Mouse (Mus musculus) stomach, embryonic 15.5 days (tissue): ENCODE data around the gene Gca. TPM values are rescaled to one million over a fixed set of nuclear protein-coding genes. Genes with fewer than 3 reads are reported as not detected.

Experiments
- ATAC-seq: fragments of 200-750 bp; cut with Nextera tagmentation; 2 replicates; pipeline ENCODE4 v1.8.0; 2017; ENCODE audit warnings: low read depth, moderate number of reproducible peaks, moderate TSS enrichment; ENCODE audit not compliant: insufficient read depth, low FRiP score
- H3K27ac ChIP-seq: fragments of 300-500 bp; sonication (generic); 2 replicates; pipeline ENCODE4 v1.5.1; 2015; ENCODE audit warnings: mild to moderate bottlenecking, inconsistent platforms
- H3K27me3 ChIP-seq: fragments of 300-500 bp; sonication (generic); replicated peaks from 2 replicates; pipeline ENCODE4 v1.6.1; 2015; ENCODE audit warnings: inconsistent platforms
- H3K36me3 ChIP-seq: fragments of 300-500 bp; sonication (generic); 2 replicates; pipeline ENCODE4 v1.6.1; 2015; ENCODE audit warnings: inconsistent platforms
- H3K4me1 ChIP-seq: fragments of 300-500 bp; sonication (generic); 2 replicates; pipeline ENCODE4 v1.6.1; 2015; ENCODE audit warnings: inconsistent platforms
- H3K4me2 ChIP-seq: fragments of 300-500 bp; sonication (generic); 2 replicates; pipeline ENCODE4 v1.6.1; 2015; ENCODE audit warnings: mild to moderate bottlenecking, inconsistent platforms
- H3K4me3 ChIP-seq: fragments of 300-500 bp; sonication (generic); replicated peaks from 2 replicates; pipeline ENCODE4 v1.5.1; 2015; ENCODE audit warnings: inconsistent platforms
- H3K9ac ChIP-seq: fragments of 300-500 bp; sonication (generic); 2 replicates; pipeline ENCODE4 v1.6.1; 2015; ENCODE audit warnings: inconsistent platforms
- H3K9me3 ChIP-seq: fragments of 300-500 bp; sonication (generic); 2 replicates; pipeline ENCODE4 v1.6.1; 2016; ENCODE audit warnings: inconsistent platforms
- WGBS: fragments of 180-500 bp; shearing (Covaris S2); methylation state at CpG from one replicate; pipeline ENCODE4 v1.1.7; 2015; 5-methylcytosine and 5-hydroxymethylcytosine counted together
- polyA plus RNA-seq: library from polyadenylated mRNA; unstranded; fragments of >200 nt; fragmentation: Nextera tagmentation; extraction: Ambion mirVana; gene quantifications from 2 replicates; pipeline ENCODE4 v1.2.1, GENCODE M21; 2015

Gene Gca
- polyA plus RNA-seq: 7.3 and 9.3 TPM in 2 replicates

GRCm38 (mm10) chr2:62664135-62664670, at the start of gene Gca:
TSS of gene Gca (plus strand) at chr2:62664285.
- H3K27ac ChIP-seq: peak within 1 kb of the TSS; percentile 51; the same call in 1 of the 2 replicates
- peak; percentile 99 for ATAC-seq
- H3K36me3 ChIP-seq: no peaks in the 10 kb centered on the region
- no peaks in the 10 kb centered on the region; the same call in 1 of the 2 replicates for H3K4me1 ChIP-seq
- WGBS: under 1% methylated on average over 43 of the region's 43 CpGs
- H3K4me2 ChIP-seq: peak within 1 kb of the TSS; percentile 93
- H3K4me3 ChIP-seq: peak within 1 kb of the TSS; percentile 67
- H3K9ac ChIP-seq: peak within 1 kb of the TSS; percentile 34; the same call in 1 of the 2 replicates
- H3K27me3 ChIP-seq: no peaks in the 10 kb centered on the region
- no peaks in the 10 kb centered on the region for H3K9me3 ChIP-seq

GRCm38 (mm10) chr2:62618934-62619341, 45.1 kb upstream of the Gca start:
- WGBS: 59% methylated on average over 7 of the region's 7 CpGs
- ATAC-seq: peak; percentile 97; the same call in 1 of the 2 replicates
- Histone ChIP-seq H3K4me3 (no peak overlapping the region), H3K4me1 (no peaks in the 10 kb centered on the region), H3K27me3 (no peaks in the 10 kb centered on the region), H3K27ac (no peak overlapping the region), H3K9ac (no peak overlapping the region), H3K9me3 (no peaks in the 10 kb centered on the region), H3K4me2 (no peak overlapping the region), H3K36me3 (no peaks in the 10 kb centered on the region)

- 47% methylated on average over 2 of the region's 2 CpGs for WGBS
- Histone ChIP-seq H3K27ac (no peak overlapping the region), H3K4me2 (no peak overlapping the region), H3K36me3 (no peaks in the 10 kb centered on the region), H3K4me3 (no peak overlapping the region), H3K9me3 (no peaks in the 10 kb centered on the region), H3K4me1 (no peaks in the 10 kb centered on the region), H3K9ac (no peak overlapping the region), H3K27me3 (no peaks in the 10 kb centered on the region)
- ATAC-seq: peak; percentile 83; the same call in 1 of the 2 replicates
Observed at GRCm38 (mm10) chr2:62619679-62620078, 44.4 kb upstream of the Gca start.

- H3K9ac ChIP-seq: no peak overlapping the region
- H3K9me3 ChIP-seq: no peaks in the 10 kb centered on the region
- H3K4me3 ChIP-seq: no peak overlapping the region
- no peaks in the 10 kb centered on the region for H3K4me1 ChIP-seq
- ATAC-seq: no peak
- 58% methylated on average over 8 of the region's 8 CpGs for WGBS
- H3K27me3 ChIP-seq: no peaks in the 10 kb centered on the region
- no peak overlapping the region for H3K4me2 ChIP-seq
- no peak overlapping the region for H3K27ac ChIP-seq
- H3K36me3 ChIP-seq: no peaks in the 10 kb centered on the region
Observed at GRCm38 (mm10) chr2:62623024-62623441, 41.1 kb upstream of the Gca start.

- H3K9me3 ChIP-seq: no peaks in the 10 kb centered on the region
- no peak overlapping the region for H3K27ac ChIP-seq
- no peaks in the 10 kb centered on the region for H3K4me1 ChIP-seq
- H3K9ac ChIP-seq: no peak overlapping the region
- no peak overlapping the region for H3K4me3 ChIP-seq
- ATAC-seq: no peak
- H3K36me3 ChIP-seq: no peaks in the 10 kb centered on the region
- H3K4me2 ChIP-seq: no peak overlapping the region
- H3K27me3 ChIP-seq: no peaks in the 10 kb centered on the region
- 7% methylated on average over 5 of the region's 5 CpGs for WGBS
Observed at GRCm38 (mm10) chr2:62627728-62628127, 36.4 kb upstream of the Gca start.

- H3K27ac ChIP-seq: no peak overlapping the region
- H3K4me1 ChIP-seq: no peaks in the 10 kb centered on the region
- no peaks in the 10 kb centered on the region for H3K27me3 ChIP-seq
- no peak overlapping the region for H3K4me2 ChIP-seq
- no peak overlapping the region for H3K4me3 ChIP-seq
- ATAC-seq: no peak
- no peaks in the 10 kb centered on the region for H3K36me3 ChIP-seq
- WGBS: 71% methylated on average over 5 of the region's 5 CpGs
- H3K9ac ChIP-seq: no peak overlapping the region
- no peaks in the 10 kb centered on the region for H3K9me3 ChIP-seq
Observed at GRCm38 (mm10) chr2:62628356-62628755, 35.7 kb upstream of the Gca start.

GRCm38 (mm10) chr2:62630446-62630845, 33.6 kb upstream of the Gca start:
- H3K9ac ChIP-seq: no peak overlapping the region
- 19% methylated on average over 6 of the region's 6 CpGs for WGBS
- no peaks in the 10 kb centered on the region for H3K36me3 ChIP-seq
- no peaks in the 10 kb centered on the region for H3K27me3 ChIP-seq
- ATAC-seq: no peak; the same call in 1 of the 2 replicates
- H3K27ac ChIP-seq: no peak overlapping the region
- no peaks in the 10 kb centered on the region for H3K4me1 ChIP-seq
- H3K4me3 ChIP-seq: no peak overlapping the region
- H3K9me3 ChIP-seq: no peaks in the 10 kb centered on the region
- H3K4me2 ChIP-seq: no peak overlapping the region

GRCm38 (mm10) chr2:62639869-62640268, 24.2 kb upstream of the Gca start:
- Histone ChIP-seq H3K27me3 (no peaks in the 10 kb centered on the region), H3K36me3 (no peaks in the 10 kb centered on the region), H3K9ac (no peak overlapping the region), H3K4me3 (no peak overlapping the region), H3K9me3 (no peaks in the 10 kb centered on the region), H3K27ac (no peak overlapping the region), H3K4me1 (peaks cover 7% of the 10 kb centered on the region; the same call in 1 of the 2 replicates), H3K4me2 (no peak overlapping the region)
- ATAC-seq: no peak
- 72% methylated on average over 2 of the region's 2 CpGs for WGBS

GRCm38 (mm10) chr2:62643405-62644305, 20.4 kb upstream of the Gca start:
- WGBS: 22% methylated on average over 21 of the region's 21 CpGs
- no peak for ATAC-seq
- Histone ChIP-seq H3K4me2 (peak overlapping the region; percentile 44), H3K9ac (no peak overlapping the region), H3K4me1 (peaks cover 7% of the 10 kb centered on the region; the same call in 1 of the 2 replicates), H3K4me3 (no peak overlapping the region; the same call in 1 of the 2 replicates), H3K27ac (no peak overlapping the region; the same call in 1 of the 2 replicates), H3K36me3 (no peaks in the 10 kb centered on the region), H3K27me3 (no peaks in the 10 kb centered on the region), H3K9me3 (no peaks in the 10 kb centered on the region)

- Histone ChIP-seq H3K4me3 (no peak overlapping the region), H3K36me3 (no peaks in the 10 kb centered on the region), H3K4me1 (peaks cover 7% of the 10 kb centered on the region; the same call in 1 of the 2 replicates), H3K9ac (no peak overlapping the region), H3K27ac (no peak overlapping the region), H3K9me3 (no peaks in the 10 kb centered on the region), H3K4me2 (no peak overlapping the region), H3K27me3 (no peaks in the 10 kb centered on the region)
- no peak for ATAC-seq
- WGBS: 91% methylated on average over 5 of the region's 5 CpGs
Observed at GRCm38 (mm10) chr2:62644891-62645290, 19.2 kb upstream of the Gca start.

- ATAC-seq: peak; percentile 28
- peak overlapping the region; percentile 52 for H3K4me3 ChIP-seq
- H3K4me2 ChIP-seq: peak overlapping the region; percentile 58
- H3K4me1 ChIP-seq: peaks cover 7% of the 10 kb centered on the region; the same call in 1 of the 2 replicates
- 40% methylated on average over 12 of the region's 12 CpGs for WGBS
- H3K36me3 ChIP-seq: no peaks in the 10 kb centered on the region
- H3K9me3 ChIP-seq: no peaks in the 10 kb centered on the region
- no peaks in the 10 kb centered on the region for H3K27me3 ChIP-seq
- no peak overlapping the region for H3K27ac ChIP-seq
- no peak overlapping the region; the same call in 1 of the 2 replicates for H3K9ac ChIP-seq
Observed at GRCm38 (mm10) chr2:62645475-62645874, 18.6 kb upstream of the Gca start.
